Mouse (Mus musculus): ENCODE measurements at regions not wholly inside any gene's neighbourhood (a gene's known extent, or its start where the extent isn't known, plus 50 kb on each side); places are given as distances from the start of the nearest gene placed in this dataset.
A peak's percentile ranks its signal among the peaks of the same experiment; 100 is the strongest.

- 66% methylated on average over 8 of the region's 8 CpGs for WGBS
Measured at GRCm38 (mm10) chr17:10062546-10063100, 257.0 kb downstream of the Qk start.

GRCm38 (mm10) chr17:10057736-10058135 lies 261.9 kb downstream of the Qk start:
- Histone ChIP-seq H3K27ac (ENCODE audit: low read depth) (no peak overlapping the region), H3K4me3 (ENCODE audit: low read depth, low read length) (no peak overlapping the region), H3K27me3 (ENCODE audit: insufficient read depth, low read length) (no peaks in the 10 kb centered on the region), H3K4me1 (ENCODE audit: insufficient read depth) (no peaks in the 10 kb centered on the region), H3K9ac (no peak overlapping the region), H3K4me2 (no peak overlapping the region), H3K36me3 (ENCODE audit: insufficient read depth) (no peaks in the 10 kb centered on the region), H3K9me3 (ENCODE audit: low read depth, low read length) (no peaks in the 10 kb centered on the region)
- WGBS = 80% methylated on average over 1 of the region's 1 CpGs
- TF ChIP-seq CTCF (IDR thresholded peaks at IDR 0.05; ENCODE audit: low read depth) = no peak
- no peak for ATAC-seq (ENCODE audit: insufficient read depth)
- no peak for DNase-seq

More at GRCm38 (mm10) chr17:10062546-10063100, 257.0 kb downstream of the Qk start:
- peak; percentile 51 for DNase-seq
- no peak for TF ChIP-seq CTCF (IDR thresholded peaks at IDR 0.05; ENCODE audit: low read depth)
- ATAC-seq (ENCODE audit: insufficient read depth) = no peak
- H3K27ac ChIP-seq (ENCODE audit: low read depth) = no peak overlapping the region
- H3K4me1 ChIP-seq (ENCODE audit: insufficient read depth) = no peaks in the 10 kb centered on the region
- H3K9ac ChIP-seq = no peak overlapping the region
- H3K27me3 ChIP-seq (ENCODE audit: insufficient read depth, low read length) = no peaks in the 10 kb centered on the region
- no peak overlapping the region for H3K4me2 ChIP-seq
- H3K9me3 ChIP-seq (ENCODE audit: low read depth, low read length) = no peaks in the 10 kb centered on the region
- H3K4me3 ChIP-seq (ENCODE audit: low read depth, low read length) = no peak overlapping the region
- no peaks in the 10 kb centered on the region for H3K36me3 ChIP-seq (ENCODE audit: insufficient read depth)

GRCm38 (mm10) chr17:10056096-10056495 lies 263.6 kb downstream of the Qk start:
- Histone ChIP-seq H3K4me3 (ENCODE audit: low read depth, low read length) (no peak overlapping the region), H3K9me3 (ENCODE audit: low read depth, low read length) (no peaks in the 10 kb centered on the region), H3K27me3 (ENCODE audit: insufficient read depth, low read length) (no peaks in the 10 kb centered on the region), H3K9ac (no peak overlapping the region), H3K36me3 (ENCODE audit: insufficient read depth) (no peaks in the 10 kb centered on the region), H3K27ac (ENCODE audit: low read depth) (no peak overlapping the region), H3K4me1 (ENCODE audit: insufficient read depth) (no peaks in the 10 kb centered on the region), H3K4me2 (no peak overlapping the region)
- ATAC-seq (ENCODE audit: insufficient read depth) = no peak
- WGBS = 80% methylated on average over 2 of the region's 2 CpGs
- TF ChIP-seq CTCF (IDR thresholded peaks at IDR 0.05; ENCODE audit: low read depth) = no peak
- DNase-seq = no peak

- no peak overlapping the region for H3K4me2 ChIP-seq
- H3K4me1 ChIP-seq (ENCODE audit: insufficient read depth) = no peaks in the 10 kb centered on the region
- ATAC-seq (ENCODE audit: insufficient read depth) (no peak), DNase-seq (no peak)
- no peaks in the 10 kb centered on the region for H3K36me3 ChIP-seq (ENCODE audit: insufficient read depth)
- 65% methylated on average over 5 of the region's 5 CpGs for WGBS
- H3K27ac ChIP-seq (ENCODE audit: low read depth) = no peak overlapping the region
- no peaks in the 10 kb centered on the region for H3K27me3 ChIP-seq (ENCODE audit: insufficient read depth, low read length)
- H3K4me3 ChIP-seq (ENCODE audit: low read depth, low read length) = no peak overlapping the region
- H3K9ac ChIP-seq = no peak overlapping the region
- TF ChIP-seq CTCF (IDR thresholded peaks at IDR 0.05; ENCODE audit: low read depth) = no peak
- H3K9me3 ChIP-seq (ENCODE audit: low read depth, low read length) = no peaks in the 10 kb centered on the region
Measured at GRCm38 (mm10) chr17:10054375-10054774, 265.3 kb downstream of the Qk start.

GRCm38 (mm10) chr17:10044336-10044735 lies 275.3 kb downstream of the Qk start:
- H3K36me3 ChIP-seq (ENCODE audit: insufficient read depth) = no peaks in the 10 kb centered on the region
- no peak for DNase-seq
- no peak overlapping the region for H3K4me3 ChIP-seq (ENCODE audit: low read depth, low read length)
- H3K9ac ChIP-seq = no peak overlapping the region
- no peak for TF ChIP-seq CTCF (IDR thresholded peaks at IDR 0.05; ENCODE audit: low read depth)
- no peaks in the 10 kb centered on the region for H3K27me3 ChIP-seq (ENCODE audit: insufficient read depth, low read length)
- no peak for ATAC-seq (ENCODE audit: insufficient read depth)
- no peaks in the 10 kb centered on the region for H3K9me3 ChIP-seq (ENCODE audit: low read depth, low read length)
- H3K4me2 ChIP-seq = no peak overlapping the region
- H3K4me1 ChIP-seq (ENCODE audit: insufficient read depth) = no peaks in the 10 kb centered on the region
- WGBS = 61% methylated on average over 5 of the region's 5 CpGs
- H3K27ac ChIP-seq (ENCODE audit: low read depth) = no peak overlapping the region

GRCm38 (mm10) chr17:10042042-10042652 lies 277.5 kb downstream of the Qk start:
- no peaks in the 10 kb centered on the region for H3K36me3 ChIP-seq (ENCODE audit: insufficient read depth)
- no peak overlapping the region for H3K27ac ChIP-seq (ENCODE audit: low read depth)
- H3K9ac ChIP-seq = no peak overlapping the region
- no peak for ATAC-seq (ENCODE audit: insufficient read depth)
- H3K4me1 ChIP-seq (ENCODE audit: insufficient read depth) = no peaks in the 10 kb centered on the region
- no peak for DNase-seq
- 86% methylated on average over 5 of the region's 5 CpGs for WGBS
- H3K4me2 ChIP-seq = no peak overlapping the region
- no peak overlapping the region for H3K4me3 ChIP-seq (ENCODE audit: low read depth, low read length)
- TF ChIP-seq CTCF (IDR thresholded peaks at IDR 0.05; ENCODE audit: low read depth) = no peak
- no peaks in the 10 kb centered on the region for H3K9me3 ChIP-seq (ENCODE audit: low read depth, low read length)
- H3K27me3 ChIP-seq (ENCODE audit: insufficient read depth, low read length) = no peaks in the 10 kb centered on the region

GRCm38 (mm10) chr17:10040951-10041359 lies 278.7 kb downstream of the Qk start:
- no peak overlapping the region for H3K4me2 ChIP-seq
- 30% methylated on average over 4 of the region's 4 CpGs for WGBS
- no peak overlapping the region for H3K4me3 ChIP-seq (ENCODE audit: low read depth, low read length)
- no peaks in the 10 kb centered on the region for H3K27me3 ChIP-seq (ENCODE audit: insufficient read depth, low read length)
- DNase-seq (peak; percentile 75), ATAC-seq (ENCODE audit: insufficient read depth) (peak; percentile 54; the same call in 1 of the 2 replicates)
- H3K36me3 ChIP-seq (ENCODE audit: insufficient read depth) = no peaks in the 10 kb centered on the region
- no peaks in the 10 kb centered on the region for H3K4me1 ChIP-seq (ENCODE audit: insufficient read depth)
- TF ChIP-seq CTCF (IDR thresholded peaks at IDR 0.05; ENCODE audit: low read depth) = no peak
- no peaks in the 10 kb centered on the region for H3K9me3 ChIP-seq (ENCODE audit: low read depth, low read length)
- no peak overlapping the region for H3K9ac ChIP-seq
- no peak overlapping the region for H3K27ac ChIP-seq (ENCODE audit: low read depth)
